Mouse (Mus musculus) neural tube, embryonic 14.5 days (tissue): ENCODE data around the gene Pink1. TPM values are rescaled to one million over a fixed set of nuclear protein-coding genes. Genes with fewer than 3 reads are reported as not detected.

ENCODE experiments used
- ATAC-seq: fragments of 200-750 bp; cut with Nextera tagmentation; 2 replicates; pipeline ENCODE4 v1.8.0; 2017; ENCODE audit warnings: low read depth, mild to moderate bottlenecking, moderate TSS enrichment, moderate library complexity
- H3K27ac ChIP-seq: fragments of 300-500 bp; sonication (generic); 2 replicates; pipeline ENCODE4 v1.5.1; 2014; ENCODE audit warnings: low read depth, mild to moderate bottlenecking, control low read depth, low read length, moderate library complexity, mixed read lengths
- H3K27me3 ChIP-seq: fragments of 300-500 bp; sonication (generic); 2 replicates; pipeline ENCODE4 v1.6.1; 2014; ENCODE audit warnings: low read length; ENCODE audit not compliant: control insufficient read depth, insufficient read depth
- H3K36me3 ChIP-seq: fragments of 300-500 bp; sonication (generic); 2 replicates; pipeline ENCODE4 v1.6.1; 2014; ENCODE audit warnings: low read length, mixed read lengths; ENCODE audit not compliant: control insufficient read depth, insufficient read depth
- H3K4me1 ChIP-seq: fragments of 300-500 bp; sonication (generic); 2 replicates; pipeline ENCODE4 v1.6.1; 2014; ENCODE audit warnings: low read length; ENCODE audit not compliant: control insufficient read depth, insufficient read depth
- H3K4me2 ChIP-seq: fragments of 300-500 bp; sonication (generic); 2 replicates; pipeline ENCODE4 v1.6.1; 2014; ENCODE audit warnings: mild to moderate bottlenecking, low read depth, low read length, control low read depth
- H3K4me3 ChIP-seq: fragments of 300-500 bp; sonication (generic); 2 replicates; pipeline ENCODE4 v1.5.1; 2014; ENCODE audit warnings: low read depth, low read length, control low read depth, mixed read lengths
- H3K9ac ChIP-seq: fragments of 300-500 bp; sonication (generic); replicated peaks from 2 replicates; pipeline ENCODE4 v1.6.1; 2014; ENCODE audit warnings: low read depth, mild to moderate bottlenecking, control low read depth, low read length, mixed read lengths
- H3K9me3 ChIP-seq: fragments of 300-500 bp; sonication (generic); 2 replicates; pipeline ENCODE4 v1.6.1; 2016; ENCODE audit warnings: low read length; ENCODE audit not compliant: control insufficient read depth
- WGBS: fragments of 180-500 bp; shearing (Covaris S2); extraction: QIAGEN DNeasy Blood & Tissue Kit; methylation state at CpG from one replicate; pipeline ENCODE4 v1.1.7; 2014; 5-methylcytosine and 5-hydroxymethylcytosine counted together
- polyA plus RNA-seq: library from polyadenylated mRNA; unstranded; fragments of >200 nt; fragmentation: Nextera tagmentation; extraction: Ambion mirVana; gene quantifications from 2 replicates; pipeline ENCODE4 v1.2.1, GENCODE M21; 2014

Gene Pink1
- polyA plus RNA-seq, 1 experiment from 2014 or later = 49.0 TPM

DNA sequence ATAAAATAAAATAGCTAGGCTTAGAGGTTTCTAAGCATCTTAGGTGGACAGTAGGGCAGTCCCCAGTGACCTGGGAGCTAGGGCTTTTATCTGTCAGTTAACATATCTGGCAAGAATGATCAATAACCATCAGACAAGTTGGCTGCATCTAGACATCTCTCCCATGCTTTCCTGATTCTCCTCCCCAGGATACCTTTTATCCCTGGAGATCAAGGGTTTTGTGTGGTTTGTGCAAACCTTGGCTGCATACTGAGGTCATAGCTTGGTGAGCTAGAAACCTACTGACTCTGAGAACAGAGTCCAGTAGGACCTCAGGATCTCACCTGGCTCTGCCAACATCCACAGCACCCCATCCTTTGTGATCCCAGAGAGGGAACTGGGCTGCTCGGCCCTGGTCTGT lies 21.2 kb upstream of the Pink1 start:
- H3K27ac ChIP-seq = no peak overlapping the region
- 76% methylated on average over 1 of the region's 1 CpGs for WGBS
- H3K4me3 ChIP-seq = no peak overlapping the region
- H3K4me2 ChIP-seq = no peak overlapping the region
- no peak for ATAC-seq
- no peaks in the 10 kb centered on the region for H3K4me1 ChIP-seq
- H3K27me3 ChIP-seq = no peaks in the 10 kb centered on the region
- no peak overlapping the region for H3K9ac ChIP-seq
- no peaks in the 10 kb centered on the region for H3K36me3 ChIP-seq
- no peaks in the 10 kb centered on the region for H3K9me3 ChIP-seq

GRCm38 (mm10) chr4:138344891-138345545 lies 18.9 kb upstream of the Pink1 start:
- no peak overlapping the region for H3K4me3 ChIP-seq
- H3K36me3 ChIP-seq = no peaks in the 10 kb centered on the region
- H3K27me3 ChIP-seq = no peaks in the 10 kb centered on the region
- H3K27ac ChIP-seq = no peak overlapping the region
- 70% methylated on average over 9 of the region's 9 CpGs for WGBS
- H3K9ac ChIP-seq = no peak overlapping the region
- no peaks in the 10 kb centered on the region for H3K9me3 ChIP-seq
- no peak for ATAC-seq
- no peaks in the 10 kb centered on the region for H3K4me1 ChIP-seq
- H3K4me2 ChIP-seq = no peak overlapping the region

GRCm38 (mm10) chr4:138343341-138343837 lies 17.3 kb upstream of the Pink1 start:
- Histone ChIP-seq H3K27me3 (no peaks in the 10 kb centered on the region), H3K4me1 (no peaks in the 10 kb centered on the region), H3K36me3 (no peaks in the 10 kb centered on the region), H3K9me3 (no peaks in the 10 kb centered on the region), H3K27ac (no peak overlapping the region), H3K4me3 (no peak overlapping the region), H3K9ac (no peak overlapping the region), H3K4me2 (no peak overlapping the region)
- WGBS = 43% methylated on average over 10 of the region's 10 CpGs
- no peak; the same call in 1 of the 2 replicates for ATAC-seq

- ATAC-seq = no peak
- Histone ChIP-seq H3K36me3 (no peaks in the 10 kb centered on the region), H3K27me3 (no peaks in the 10 kb centered on the region), H3K9ac (no peak overlapping the region), H3K27ac (no peak overlapping the region), H3K4me1 (no peaks in the 10 kb centered on the region), H3K9me3 (no peaks in the 10 kb centered on the region), H3K4me3 (no peak overlapping the region), H3K4me2 (no peak overlapping the region)
- 85% methylated on average over 6 of the region's 6 CpGs for WGBS
Measured at GRCm38 (mm10) chr4:138342778-138343177, 16.7 kb upstream of the Pink1 start.

GRCm38 (mm10) chr4:138342048-138342447 lies 15.9 kb upstream of the Pink1 start:
- no peak for ATAC-seq
- Histone ChIP-seq H3K27ac (no peak overlapping the region), H3K4me2 (no peak overlapping the region), H3K9me3 (no peaks in the 10 kb centered on the region), H3K36me3 (no peaks in the 10 kb centered on the region), H3K4me3 (no peak overlapping the region), H3K4me1 (no peaks in the 10 kb centered on the region), H3K9ac (no peak overlapping the region), H3K27me3 (no peaks in the 10 kb centered on the region)
- 73% methylated on average over 7 of the region's 7 CpGs for WGBS

DNA sequence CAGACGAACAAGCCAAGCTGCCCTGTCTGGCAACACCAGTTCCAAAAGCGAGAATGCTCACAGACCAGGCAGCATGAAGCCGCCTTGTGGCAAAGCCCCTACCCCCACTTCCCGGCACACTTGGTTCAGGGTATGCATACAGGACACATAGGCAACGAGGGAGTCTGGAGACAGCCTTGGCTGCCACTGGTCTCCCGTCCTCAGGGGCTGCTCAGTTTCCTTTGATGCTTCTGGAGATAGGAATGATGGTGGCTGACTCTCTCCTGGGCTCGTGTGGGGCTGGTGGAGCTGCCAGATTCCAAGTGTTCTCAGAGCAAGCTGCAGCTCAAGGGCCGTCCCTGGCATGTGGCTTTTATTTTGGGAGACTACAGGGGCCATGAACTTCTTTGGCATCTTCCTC lies 15.3 kb upstream of the Pink1 start:
- ATAC-seq = no peak
- Histone ChIP-seq H3K9ac (no peak overlapping the region), H3K27ac (no peak overlapping the region), H3K4me3 (no peak overlapping the region), H3K4me2 (no peak overlapping the region), H3K36me3 (no peaks in the 10 kb centered on the region), H3K27me3 (no peaks in the 10 kb centered on the region), H3K4me1 (no peaks in the 10 kb centered on the region), H3K9me3 (no peaks in the 10 kb centered on the region)
- WGBS = 72% methylated on average over 8 of the region's 8 CpGs

DNA sequence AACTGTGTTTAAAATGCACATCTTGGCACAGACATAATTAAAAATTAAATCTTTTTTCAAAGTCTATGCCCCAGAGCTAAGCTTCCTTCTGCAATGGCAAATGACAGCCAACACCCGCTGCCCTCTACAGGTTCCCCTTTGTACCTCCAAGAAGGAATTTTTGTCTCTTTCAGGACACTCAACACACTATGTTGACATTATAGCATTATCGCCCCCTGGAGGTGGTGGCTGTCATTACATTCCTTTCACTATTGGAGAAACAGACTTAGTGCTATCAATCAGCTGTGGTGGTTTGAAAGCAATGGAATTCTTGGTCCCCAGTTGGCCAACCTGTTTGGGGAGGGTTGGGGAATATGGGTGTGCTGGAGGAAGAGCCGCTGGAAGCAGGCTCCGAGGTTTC lies 13.9 kb upstream of the Pink1 start:
- H3K4me2 ChIP-seq = no peak overlapping the region
- H3K4me1 ChIP-seq = no peaks in the 10 kb centered on the region
- no peaks in the 10 kb centered on the region for H3K36me3 ChIP-seq
- no peak overlapping the region for H3K9ac ChIP-seq
- no peaks in the 10 kb centered on the region for H3K9me3 ChIP-seq
- H3K27me3 ChIP-seq = no peaks in the 10 kb centered on the region
- WGBS = 37% methylated on average over 4 of the region's 4 CpGs
- H3K4me3 ChIP-seq = no peak overlapping the region
- ATAC-seq = no peak
- H3K27ac ChIP-seq = no peak overlapping the region

GRCm38 (mm10) chr4:138337341-138337740 lies 11.2 kb upstream of the Pink1 start:
- 83% methylated on average over 9 of the region's 9 CpGs for WGBS
- no peaks in the 10 kb centered on the region for H3K36me3 ChIP-seq
- H3K4me1 ChIP-seq = no peaks in the 10 kb centered on the region
- H3K27ac ChIP-seq = no peak overlapping the region
- ATAC-seq = no peak
- no peak overlapping the region for H3K4me2 ChIP-seq
- H3K4me3 ChIP-seq = no peak overlapping the region
- H3K27me3 ChIP-seq = no peaks in the 10 kb centered on the region
- H3K9ac ChIP-seq = no peak overlapping the region
- no peaks in the 10 kb centered on the region for H3K9me3 ChIP-seq

GRCm38 (mm10) chr4:138336876-138337275 lies 10.8 kb upstream of the Pink1 start:
- WGBS = 76% methylated on average over 5 of the region's 5 CpGs
- Histone ChIP-seq H3K4me2 (no peak overlapping the region), H3K27me3 (no peaks in the 10 kb centered on the region)

More at GRCm38 (mm10) chr4:138336876-138337275, 10.8 kb upstream of the Pink1 start:
- Histone ChIP-seq H3K27ac (no peak overlapping the region), H3K9ac (no peak overlapping the region), H3K36me3 (no peaks in the 10 kb centered on the region), H3K4me1 (no peaks in the 10 kb centered on the region), H3K4me3 (no peak overlapping the region), H3K9me3 (no peaks in the 10 kb centered on the region)
- ATAC-seq = no peak
